Mouse (Mus musculus) left cerebral cortex, postnatal 25 days (tissue): Measurements from ENCODE around the gene 1700001P01Rik. TPM values are rescaled to one million over a fixed set of nuclear protein-coding genes. Genes with fewer than 3 reads are reported as not detected.

ENCODE experiments used
- DNase-seq, 2 experiments: peaks; one replicate each; pipeline ENCODE4 v3.0.0; 2022; ENCODE audit warnings: low spot score in 2 of 2, mixed read lengths in 1 of 2
- intact Hi-C: fragments of 180-260 bp; cut with DNase I; formaldehyde crosslinking; loops from one replicate; pipeline ENCODE4 v1.15.1; 2025
- total RNA-seq, 2 experiments: library from RNA; stranded (reverse); gene quantifications; 2 replicates each; pipeline ENCODE4 v1.2.3; 2021

Gene 1700001P01Rik
- total RNA-seq, 2 experiments from 2014 or later: 0.62 to 0.78 TPM

GRCm38 (mm10) chr11:97810970-97811369 lies 35.3 kb upstream of the 1700001P01Rik start:
- intact Hi-C loops: no loop called here
- DNase-seq: no peak

- DNase-seq: no peak
- intact Hi-C loops: no loop called here
Measured at GRCm38 (mm10) chr11:97810356-97810755, 34.6 kb upstream of the 1700001P01Rik start.

GRCm38 (mm10) chr11:97809235-97810121 lies 33.8 kb upstream of the 1700001P01Rik start:
- intact Hi-C loops: no loop called here
- DNase-seq: no peak

GRCm38 (mm10) chr11:97808621-97809234 lies 33.0 kb upstream of the 1700001P01Rik start:
- DNase-seq: no peak
- intact Hi-C loops: no loop called here

- no peak for DNase-seq
Measured at GRCm38 (mm10) chr11:97808093-97808492, 32.4 kb upstream of the 1700001P01Rik start.

GRCm38 (mm10) chr11:97807626-97808025 lies 31.9 kb upstream of the 1700001P01Rik start:
- intact Hi-C loops: no loop called here
- no peak for DNase-seq

More at GRCm38 (mm10) chr11:97808093-97808492, 32.4 kb upstream of the 1700001P01Rik start:
- intact Hi-C loops: no loop called here

- no peak for DNase-seq
- intact Hi-C loops: no loop called here
Measured at GRCm38 (mm10) chr11:97806613-97806964, 30.9 kb upstream of the 1700001P01Rik start.

- DNase-seq: no peak
- intact Hi-C loops: no loop called here
Measured at GRCm38 (mm10) chr11:97805662-97806612, 30.2 kb upstream of the 1700001P01Rik start.

GRCm38 (mm10) chr11:97804841-97805661 lies 29.3 kb upstream of the 1700001P01Rik start:
- intact Hi-C loops: no loop called here
- DNase-seq: no peak

- DNase-seq: no peak
- intact Hi-C loops: no loop called here
Measured at GRCm38 (mm10) chr11:97803847-97804246, 28.1 kb upstream of the 1700001P01Rik start.

- intact Hi-C loops: no loop called here
- DNase-seq: no peak
Measured at GRCm38 (mm10) chr11:97802495-97802894, 26.8 kb upstream of the 1700001P01Rik start.

GRCm38 (mm10) chr11:97802194-97802470 lies 26.4 kb upstream of the 1700001P01Rik start:
- intact Hi-C loops: no loop called here
- DNase-seq: no peak

- peak; percentile 50 to 69 for DNase-seq
- intact Hi-C loops: no loop called here
Measured at GRCm38 (mm10) chr11:97801409-97802193, 25.9 kb upstream of the 1700001P01Rik start.

- intact Hi-C loops: no loop called here
- no peak for DNase-seq
Measured at GRCm38 (mm10) chr11:97800691-97801408, 25.1 kb upstream of the 1700001P01Rik start.

GRCm38 (mm10) chr11:97799994-97800690 lies 24.4 kb upstream of the 1700001P01Rik start:
- intact Hi-C loops: loop anchor here (1.0 to 2.0 kb wide), 3 partner anchors 41 to 189 kb away; partner anchors contain the start of gene Fbxo47
- DNase-seq: peak; percentile 57

- peak; percentile 87 to 89 for DNase-seq
- intact Hi-C loops: loop anchor here (1.0 to 2.0 kb wide), 3 partner anchors 42 to 189 kb away; partner anchors contain the start of gene Fbxo47
Measured at GRCm38 (mm10) chr11:97799146-97799993, 23.7 kb upstream of the 1700001P01Rik start.
